Mouse (Mus musculus): ENCODE data around the gene Rdh13.
"Not testable (repeated sequence)": the region's sequence is repeated elsewhere in the genome, so short reads cannot be mapped to it uniquely, and the experiment has no call there.

Rdh13 gene

DNA sequence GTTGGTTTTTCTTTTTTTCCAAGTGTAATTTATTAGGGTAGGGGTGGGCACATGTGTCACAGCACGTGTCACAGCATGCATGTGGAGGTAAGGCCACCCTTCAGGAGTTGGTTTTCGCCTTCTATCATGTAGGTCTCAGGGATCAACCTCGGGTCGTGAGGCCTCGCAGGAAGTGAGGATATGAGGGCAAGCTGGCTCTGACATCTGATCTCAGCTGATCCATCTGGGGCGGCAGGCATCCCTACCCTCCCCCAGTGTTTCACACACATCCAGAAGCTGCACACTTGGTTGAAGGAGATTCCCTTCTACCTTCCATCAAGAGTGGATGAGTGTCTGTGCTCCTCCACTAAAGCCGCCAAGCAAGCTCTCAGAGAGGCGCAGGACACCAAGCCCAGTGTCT is 13.4 kb downstream of the Rdh13 start:
- no peak for DNase-seq (ENCODE audit: extremely low spot score)

DNA sequence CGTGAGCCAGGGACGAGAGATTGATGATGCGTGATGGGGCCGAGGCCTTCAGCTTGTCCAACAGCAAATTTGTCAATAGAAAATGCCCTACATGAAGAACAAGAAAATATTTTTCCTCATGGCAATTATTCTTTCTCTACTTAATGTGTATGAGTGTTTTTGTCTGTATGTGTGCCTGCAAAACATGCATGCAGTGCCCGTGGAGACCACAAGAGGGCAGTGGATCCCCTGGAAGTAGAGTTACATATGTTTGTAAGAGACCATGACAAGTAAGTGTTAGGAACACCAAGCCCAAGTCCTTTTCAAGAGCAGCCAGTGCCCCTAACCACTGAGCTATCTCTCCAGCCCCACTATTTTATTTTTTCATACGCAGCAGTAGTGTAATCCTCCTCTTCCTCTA is 13.9 kb downstream of the Rdh13 start:
- peak; percentile 73 for DNase-seq (ENCODE audit: extremely low spot score)

DNA sequence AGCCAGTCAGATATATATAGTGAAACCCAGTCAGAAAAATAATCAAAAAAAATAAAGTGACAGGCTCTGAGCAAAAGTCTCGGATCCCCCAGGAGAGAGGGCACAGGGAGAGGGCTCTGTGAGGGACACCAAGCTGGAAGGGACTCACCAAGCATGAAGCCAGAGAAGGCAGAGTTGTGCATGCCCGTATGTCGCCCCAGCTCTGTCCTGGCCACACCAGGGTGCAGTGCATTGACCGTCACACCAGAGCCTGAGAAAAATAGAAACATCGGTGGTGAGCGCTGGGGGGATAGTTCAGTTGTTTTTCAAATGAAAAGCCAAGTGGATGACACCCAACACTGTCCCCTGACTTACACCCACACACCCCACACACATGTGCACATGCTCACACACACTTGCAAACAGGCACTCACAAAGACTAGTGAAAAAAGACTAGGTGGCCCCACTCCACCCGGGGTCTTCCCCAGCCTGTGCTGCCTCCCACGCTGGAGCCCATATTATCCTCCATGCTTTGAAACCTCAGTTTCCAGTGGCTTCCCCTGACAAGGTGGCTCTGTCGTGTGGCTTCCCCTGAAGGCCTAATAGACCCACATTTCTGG is 15.1 kb downstream of the Rdh13 start:
- no peak for DNase-seq (ENCODE audit: extremely low spot score)

DNA sequence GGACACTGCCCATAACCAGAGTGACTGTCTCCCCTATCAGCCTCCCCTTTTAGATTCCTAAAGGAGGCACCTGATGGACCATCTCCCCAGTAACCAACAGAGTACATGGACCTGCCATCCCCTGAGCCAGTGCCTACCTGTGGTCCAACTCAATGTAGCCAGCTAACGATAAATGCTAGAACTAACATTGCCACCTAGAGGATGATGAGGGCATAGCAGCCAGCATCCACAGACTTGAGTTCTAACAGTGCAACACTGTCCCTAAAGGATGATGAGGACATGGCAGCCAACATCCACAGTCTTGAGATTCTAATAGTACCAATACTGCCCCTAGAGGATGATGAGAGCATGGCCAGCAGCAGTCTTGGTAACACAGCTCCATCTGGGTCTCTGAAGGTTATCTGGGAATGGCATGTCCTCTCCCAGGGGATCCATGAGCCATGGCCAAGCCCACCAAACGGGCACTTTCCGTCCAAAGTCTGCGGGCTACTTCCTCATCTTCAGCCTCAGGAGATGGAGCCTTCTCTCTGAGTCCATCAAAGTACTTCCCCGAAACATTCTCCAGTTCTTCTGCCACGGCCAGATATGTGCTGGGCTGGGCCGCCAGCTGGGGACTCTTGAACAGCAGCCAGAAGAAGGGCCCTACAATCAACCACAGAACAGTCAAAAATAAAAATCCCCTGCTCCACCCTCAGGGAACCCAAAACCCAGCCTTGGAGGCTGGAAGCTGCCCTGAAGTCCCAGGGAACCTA is 18.1 kb downstream of the Rdh13 start:
- peak; percentile 79 for DNase-seq (ENCODE audit: extremely low spot score)

DNA sequence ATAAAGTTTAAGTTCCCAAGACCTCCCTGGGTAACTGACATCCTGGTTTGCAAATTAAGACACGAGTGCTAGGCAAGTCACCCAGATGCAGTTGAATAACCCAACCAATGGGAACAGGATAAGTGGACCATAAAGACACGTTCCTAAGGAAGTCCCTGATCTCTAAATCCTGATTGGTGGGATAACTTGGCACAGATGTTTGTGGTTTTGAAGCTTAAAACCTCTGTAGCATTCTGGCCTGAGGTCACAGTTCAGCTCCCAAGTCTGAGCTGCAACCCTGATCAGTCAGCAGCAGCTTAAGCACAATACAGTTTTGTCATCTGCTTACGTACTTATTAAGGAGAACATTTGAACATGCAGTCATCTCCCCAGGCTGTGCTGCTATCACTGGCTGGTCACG is 25.2 kb downstream of the Rdh13 start:
- DNase-seq (ENCODE audit: extremely low spot score) = no peak

DNA sequence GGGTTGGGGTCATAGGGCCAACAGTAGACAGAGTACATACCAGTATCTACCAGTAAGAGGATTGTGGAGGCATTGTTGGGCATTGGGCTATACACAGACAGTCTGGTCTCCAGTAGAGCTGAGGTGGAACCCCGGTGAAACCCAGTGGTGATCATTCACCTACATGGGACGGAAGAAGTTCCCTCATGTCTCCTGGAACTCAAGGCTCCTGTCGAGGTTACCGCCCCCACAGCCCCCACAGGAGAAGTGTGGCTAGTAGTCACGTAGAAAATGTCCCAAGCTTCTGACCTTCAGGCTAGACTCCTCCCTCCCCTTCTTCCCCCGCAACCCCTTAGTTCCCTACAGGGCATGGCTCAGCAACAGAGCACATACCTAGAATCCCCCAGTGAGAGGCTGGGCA is 25.8 kb downstream of the Rdh13 start:
- no peak for DNase-seq (ENCODE audit: extremely low spot score)

DNA sequence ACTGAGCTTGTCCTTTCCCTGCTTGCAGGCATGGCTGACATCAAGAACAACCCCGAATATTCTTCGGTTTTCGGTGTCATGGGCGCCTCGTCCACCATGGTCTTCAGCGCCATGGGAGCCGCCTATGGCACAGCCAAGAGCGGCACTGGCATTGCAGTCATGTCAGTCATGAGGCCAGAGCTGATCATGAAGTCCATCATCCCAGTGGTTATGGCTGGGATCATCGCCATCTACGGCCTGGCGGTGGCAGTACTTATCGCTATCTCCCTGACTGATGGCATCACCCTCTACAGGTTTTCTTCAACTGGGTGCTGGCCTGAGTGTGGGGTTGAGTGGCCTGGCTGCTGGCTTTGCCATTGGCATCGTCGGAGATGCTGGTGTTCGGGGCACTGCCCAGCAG is 33.0 kb downstream of the Rdh13 start:
- DNase-seq (ENCODE audit: extremely low spot score) = not testable (repeated sequence)

DNA sequence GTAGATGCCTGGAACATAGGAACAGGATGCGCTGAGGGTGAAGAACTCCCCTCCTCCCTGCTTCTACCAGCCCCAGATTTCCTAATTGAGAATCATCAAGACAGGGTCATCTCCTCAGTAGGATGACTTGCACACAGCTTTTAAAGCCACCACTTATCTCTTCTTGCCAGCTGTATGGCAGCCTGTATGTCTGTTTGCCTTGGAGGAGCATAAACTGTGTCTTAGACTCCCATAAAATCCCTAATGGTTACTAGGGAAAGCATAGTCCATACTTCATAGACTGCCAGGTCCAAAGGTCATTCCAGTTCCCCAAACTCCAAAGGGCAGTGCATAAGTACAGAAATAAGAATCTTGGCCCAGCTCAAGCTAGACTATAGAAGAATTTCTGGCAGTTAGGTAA is 47.7 kb downstream of the Rdh13 start, which contains the start of gene Gp6:
Gene Gp6, minus strand, starts transcription at position 15 of the 400 bp plus-strand sequence.
- DNase-seq (ENCODE audit: extremely low spot score) = no peak

Measured in embryo, embryonic 9.5 days (tissue).